Mouse (Mus musculus): ENCODE data around the gene Rpl21. TPM values are rescaled to one million over a fixed set of nuclear protein-coding genes. Genes with fewer than 3 reads are reported as not detected.

Gene Rpl21
- polyA plus RNA-seq, 1 experiment from 2014 or later = 487 TPM

- no peaks in the 10 kb centered on the region for H3K36me3 ChIP-seq (ENCODE audit: control insufficient read depth, insufficient read depth, low read length)
- no peaks in the 10 kb centered on the region for H3K9me3 ChIP-seq (ENCODE audit: control insufficient read depth, low read length)
- H3K4me1 ChIP-seq (ENCODE audit: control insufficient read depth, insufficient read depth, low read length) = no peaks in the 10 kb centered on the region
- WGBS = 82% methylated on average over 8 of the region's 8 CpGs
- no peak overlapping the region for H3K27ac ChIP-seq (ENCODE audit: low read depth, low read length)
- H3K4me3 ChIP-seq (ENCODE audit: low read depth, low read length) = no peak overlapping the region
- no peaks in the 10 kb centered on the region for H3K27me3 ChIP-seq (ENCODE audit: control insufficient read depth, insufficient read depth, low read length)
- no peak overlapping the region for H3K4me2 ChIP-seq (ENCODE audit: low read depth)
- DNase-seq (ENCODE audit: low spot score) (no peak), ATAC-seq (ENCODE audit: insufficient read depth, low FRiP score, low TSS enrichment) (no peak)
- H3K9ac ChIP-seq (ENCODE audit: low read length) = no peak overlapping the region
Measured at GRCm38 (mm10) chr5:146817583-146817982, 15.1 kb upstream of the Rpl21 start.

- no peak for ATAC-seq (ENCODE audit: insufficient read depth, low FRiP score, low TSS enrichment)
- WGBS = 73% methylated on average over 8 of the region's 8 CpGs
- no peaks in the 10 kb centered on the region for H3K27me3 ChIP-seq (ENCODE audit: control insufficient read depth, insufficient read depth, low read length)
Measured at GRCm38 (mm10) chr5:146818906-146819623, 13.6 kb upstream of the Rpl21 start.

GRCm38 (mm10) chr5:146823005-146823404, 9.7 kb upstream of the Rpl21 start:
- no peak for ATAC-seq (ENCODE audit: insufficient read depth, low FRiP score, low TSS enrichment)
- no peak overlapping the region for H3K4me3 ChIP-seq (ENCODE audit: low read depth, low read length)
- H3K4me2 ChIP-seq (ENCODE audit: low read depth) = no peak overlapping the region
- H3K9ac ChIP-seq (ENCODE audit: low read length) = no peak overlapping the region
- H3K4me1 ChIP-seq (ENCODE audit: control insufficient read depth, insufficient read depth, low read length) = no peaks in the 10 kb centered on the region
- H3K36me3 ChIP-seq (ENCODE audit: control insufficient read depth, insufficient read depth, low read length) = no peaks in the 10 kb centered on the region
- no peak for DNase-seq (ENCODE audit: low spot score)
- no peaks in the 10 kb centered on the region for H3K27me3 ChIP-seq (ENCODE audit: control insufficient read depth, insufficient read depth, low read length)
- WGBS = 93% methylated on average over 5 of the region's 5 CpGs
- no peaks in the 10 kb centered on the region for H3K9me3 ChIP-seq (ENCODE audit: control insufficient read depth, low read length)
- H3K27ac ChIP-seq (ENCODE audit: low read depth, low read length) = no peak overlapping the region

More at GRCm38 (mm10) chr5:146818906-146819623, 13.6 kb upstream of the Rpl21 start:
- Histone ChIP-seq H3K4me2 (ENCODE audit: low read depth) (no peak overlapping the region), H3K4me3 (ENCODE audit: low read depth, low read length) (no peak overlapping the region), H3K4me1 (ENCODE audit: control insufficient read depth, insufficient read depth, low read length) (no peaks in the 10 kb centered on the region), H3K9me3 (ENCODE audit: control insufficient read depth, low read length) (no peaks in the 10 kb centered on the region), H3K27ac (ENCODE audit: low read depth, low read length) (no peak overlapping the region), H3K36me3 (ENCODE audit: control insufficient read depth, insufficient read depth, low read length) (no peaks in the 10 kb centered on the region), H3K9ac (ENCODE audit: low read length) (no peak overlapping the region)
- no peak for DNase-seq (ENCODE audit: low spot score)

- no peak overlapping the region for H3K27ac ChIP-seq (ENCODE audit: low read depth, low read length)
- H3K36me3 ChIP-seq (ENCODE audit: control insufficient read depth, insufficient read depth, low read length) = 0 out of 2 replicates have a peak, but pooled peaks cover under 1% of the 10 kb centered on the region
- no peaks in the 10 kb centered on the region for H3K9me3 ChIP-seq (ENCODE audit: control insufficient read depth, low read length)
- peaks cover 6% of the 10 kb centered on the region; the same call in 1 of the 2 replicates for H3K4me1 ChIP-seq (ENCODE audit: control insufficient read depth, insufficient read depth, low read length)
- ATAC-seq (ENCODE audit: insufficient read depth, low FRiP score, low TSS enrichment) (no peak), DNase-seq (ENCODE audit: low spot score) (no peak)
- H3K27me3 ChIP-seq (ENCODE audit: control insufficient read depth, insufficient read depth, low read length) = no peaks in the 10 kb centered on the region
- no peak overlapping the region for H3K9ac ChIP-seq (ENCODE audit: low read length)
- 51% methylated on average over 8 of the region's 8 CpGs for WGBS
- H3K4me3 ChIP-seq (ENCODE audit: low read depth, low read length) = no peak overlapping the region
- no peak overlapping the region for H3K4me2 ChIP-seq (ENCODE audit: low read depth)
Measured at GRCm38 (mm10) chr5:146829528-146829927, 3.2 kb upstream of the Rpl21 start.

GRCm38 (mm10) chr5:146832435-146832768, 288 bp upstream of the Rpl21 start:
- no peak for ATAC-seq (ENCODE audit: insufficient read depth, low FRiP score, low TSS enrichment)
- Histone ChIP-seq H3K4me3 (ENCODE audit: low read depth, low read length) (0 out of 2 replicates have a peak overlapping the region, but pooled peaks have one; percentile 66), H3K4me1 (ENCODE audit: control insufficient read depth, insufficient read depth, low read length) (peaks cover 6% of the 10 kb centered on the region; the same call in 1 of the 2 replicates), H3K36me3 (ENCODE audit: control insufficient read depth, insufficient read depth, low read length) (peaks cover 7% of the 10 kb centered on the region), H3K27me3 (ENCODE audit: control insufficient read depth, insufficient read depth, low read length) (no peaks in the 10 kb centered on the region), H3K4me2 (ENCODE audit: low read depth) (peak overlapping the region; percentile 60), H3K9me3 (ENCODE audit: control insufficient read depth, low read length) (no peaks in the 10 kb centered on the region), H3K27ac (ENCODE audit: low read depth, low read length) (no peak overlapping the region), H3K9ac (ENCODE audit: low read length) (peak overlapping the region; percentile 2; the same call in 1 of the 2 replicates)
- no peak for DNase-seq (ENCODE audit: low spot score)
- 54% methylated on average over 7 of the region's 7 CpGs for WGBS

GRCm38 (mm10) chr5:146833673-146834201, 1.0 kb downstream of the Rpl21 start:
- peaks cover 11% of the 10 kb centered on the region for H3K36me3 ChIP-seq (ENCODE audit: control insufficient read depth, insufficient read depth, low read length)
- H3K27ac ChIP-seq (ENCODE audit: low read depth, low read length) = no peak overlapping the region
- H3K4me2 ChIP-seq (ENCODE audit: low read depth) = peak overlapping the region; percentile 60
- H3K4me1 ChIP-seq (ENCODE audit: control insufficient read depth, insufficient read depth, low read length) = peaks cover 6% of the 10 kb centered on the region; the same call in 1 of the 2 replicates
- peak overlapping the region; percentile 66 for H3K4me3 ChIP-seq (ENCODE audit: low read depth, low read length)
- 24% methylated on average over 8 of the region's 8 CpGs for WGBS
- peak overlapping the region; percentile 86 for H3K9ac ChIP-seq (ENCODE audit: low read length)
- DNase-seq (ENCODE audit: low spot score) = no peak
- no peaks in the 10 kb centered on the region for H3K27me3 ChIP-seq (ENCODE audit: control insufficient read depth, insufficient read depth, low read length)
- no peak for ATAC-seq (ENCODE audit: insufficient read depth, low FRiP score, low TSS enrichment)
- H3K9me3 ChIP-seq (ENCODE audit: control insufficient read depth, low read length) = no peaks in the 10 kb centered on the region

- Histone ChIP-seq H3K9ac (ENCODE audit: low read length) (no peak overlapping the region), H3K4me1 (ENCODE audit: control insufficient read depth, insufficient read depth, low read length) (peaks cover 6% of the 10 kb centered on the region; the same call in 1 of the 2 replicates), H3K4me2 (ENCODE audit: low read depth) (no peak overlapping the region), H3K27me3 (ENCODE audit: control insufficient read depth, insufficient read depth, low read length) (no peaks in the 10 kb centered on the region), H3K4me3 (ENCODE audit: low read depth, low read length) (no peak overlapping the region), H3K27ac (ENCODE audit: low read depth, low read length) (no peak overlapping the region), H3K36me3 (ENCODE audit: control insufficient read depth, insufficient read depth, low read length) (peaks cover 11% of the 10 kb centered on the region), H3K9me3 (ENCODE audit: control insufficient read depth, low read length) (no peaks in the 10 kb centered on the region)
- no peak for ATAC-seq (ENCODE audit: insufficient read depth, low FRiP score, low TSS enrichment)
- 90% methylated on average over 8 of the region's 8 CpGs for WGBS
- no peak for DNase-seq (ENCODE audit: low spot score)
Measured at GRCm38 (mm10) chr5:146834959-146835358, 2.3 kb downstream of the Rpl21 start.

GRCm38 (mm10) chr5:146837967-146838720, 5.5 kb downstream of the Rpl21 start:
- Histone ChIP-seq H3K36me3 (ENCODE audit: control insufficient read depth, insufficient read depth, low read length) (peaks cover 11% of the 10 kb centered on the region), H3K9me3 (ENCODE audit: control insufficient read depth, low read length) (no peaks in the 10 kb centered on the region), H3K4me1 (ENCODE audit: control insufficient read depth, insufficient read depth, low read length) (peaks cover 6% of the 10 kb centered on the region; the same call in 1 of the 2 replicates), H3K4me2 (ENCODE audit: low read depth) (no peak overlapping the region), H3K27ac (ENCODE audit: low read depth, low read length) (no peak overlapping the region), H3K27me3 (ENCODE audit: control insufficient read depth, insufficient read depth, low read length) (no peaks in the 10 kb centered on the region), H3K4me3 (ENCODE audit: low read depth, low read length) (no peak overlapping the region), H3K9ac (ENCODE audit: low read length) (no peak overlapping the region)
- DNase-seq (ENCODE audit: low spot score) = no peak
- no peak for ATAC-seq (ENCODE audit: insufficient read depth, low FRiP score, low TSS enrichment)
- WGBS = 67% methylated on average over 7 of the region's 7 CpGs

Measured in neural tube, embryonic 11.5 days (tissue).